Mouse (Mus musculus) myocyte (in vitro differentiated cells): ENCODE data around the gene Gramd1a.

Experiments
- E2F4 ChIP-seq: IDR thresholded peaks from one replicate; pipeline ENCODE4 v1.6.1; 2011; ENCODE audit warnings: mild to moderate bottlenecking, control low read depth, moderate library complexity; ENCODE audit not compliant: insufficient read depth
- MAX ChIP-seq: IDR thresholded peaks from one replicate; pipeline ENCODE4 v1.6.1; 2011; ENCODE audit warnings: low read depth, mild to moderate bottlenecking, control low read depth
- POLR2A ChIP-seq: IDR thresholded peaks from one replicate; pipeline ENCODE4 v1.6.1; 2011; ENCODE audit warnings: low read depth, mild to moderate bottlenecking, control low read depth, moderate library complexity; ENCODE audit not compliant: insufficient read length
- SRF ChIP-seq: IDR thresholded peaks from one replicate; pipeline ENCODE4 v1.6.1; 2011; ENCODE audit warnings: low read depth; ENCODE audit not compliant: control insufficient read depth, insufficient read length
- USF1 ChIP-seq: IDR thresholded peaks from one replicate; pipeline ENCODE4 v1.6.1; 2011; ENCODE audit warnings: low read depth, mild to moderate bottlenecking, control low read depth, moderate library complexity

DNA sequence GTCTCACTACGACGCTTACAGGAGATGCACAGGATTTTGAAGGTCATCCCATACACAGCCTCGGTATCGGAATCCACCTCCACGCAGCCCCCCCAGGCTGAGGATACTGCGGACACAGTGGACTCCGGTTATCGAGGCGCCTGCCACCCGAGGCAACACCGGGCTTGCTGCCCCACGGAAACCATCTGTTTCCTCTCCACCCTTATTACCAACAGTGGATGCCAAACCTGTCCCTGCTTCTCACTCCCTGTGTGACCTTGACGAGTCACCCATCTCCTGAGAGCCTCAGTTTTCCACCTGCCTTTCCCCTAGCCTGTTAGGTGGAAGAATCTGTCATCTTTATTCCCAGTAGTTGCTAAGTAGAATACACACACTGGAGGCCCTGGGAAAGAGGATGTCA, 30.6 kb downstream of the Gramd1a start:
- no peak for TF ChIP-seq USF1
- no peak for TF ChIP-seq POLR2A
- TF ChIP-seq SRF: no peak
- TF ChIP-seq MAX: no peak
- no peak for TF ChIP-seq E2F4
